Mouse (Mus musculus): Measurements from ENCODE around the gene Nkd2. TPM values are rescaled to one million over a fixed set of nuclear protein-coding genes. Genes with fewer than 3 reads are reported as not detected.

Gene Nkd2
- polyA plus RNA-seq, 2 experiments: 34.8 to 50.3 TPM

DNA sequence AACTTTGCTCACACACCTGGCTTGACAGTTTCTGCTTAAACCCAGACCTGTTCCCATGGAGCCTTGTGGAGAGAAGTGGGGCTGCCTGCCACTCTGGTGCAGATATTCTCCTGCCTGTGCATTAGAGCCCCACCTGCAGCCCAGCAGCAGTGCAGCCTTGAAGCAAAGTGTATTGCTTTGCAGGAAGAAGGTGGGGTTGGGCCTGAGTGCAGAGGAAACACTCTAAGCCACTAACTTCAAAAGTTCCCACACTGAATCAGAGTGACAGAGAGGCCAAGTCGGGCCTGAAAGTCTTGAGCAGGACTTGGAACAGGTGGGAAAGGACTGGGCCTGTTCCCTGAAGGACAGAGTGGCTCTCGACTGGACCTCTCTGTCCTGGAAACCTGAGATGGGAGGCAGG lies 74.8 kb downstream of the Nkd2 start:
- Histone ChIP-seq H3K36me3 (ENCODE audit: control insufficient read depth, insufficient read depth, low read length) (peaks cover 5% of the 10 kb centered on the region), H3K9ac (ENCODE audit: low read depth, low read length, severe bottlenecking) (no peak overlapping the region), H3K27me3 (ENCODE audit: control insufficient read depth, insufficient read depth, low read length) (no peaks in the 10 kb centered on the region), H3K4me2 (replicated peaks; ENCODE audit: low read depth, low read length, severe bottlenecking) (no peak overlapping the region), H3K9me3 (ENCODE audit: control insufficient read depth, low read length) (no peaks in the 10 kb centered on the region), H3K4me1 (ENCODE audit: control insufficient read depth, insufficient read depth, low read length) (peaks cover 18% of the 10 kb centered on the region), H3K27ac (replicated peaks; ENCODE audit: low read depth, low read length) (0 out of 2 replicates have a peak overlapping the region, but pooled peaks have one; percentile 33), H3K4me3 (replicated peaks; ENCODE audit: low read length) (no peak overlapping the region)
- DNase-seq (ENCODE audit: low spot score) (no peak), ATAC-seq (ENCODE audit: low FRiP score, low read depth) (no peak)
- no peak for TF ChIP-seq POLR2A (IDR thresholded peaks at IDR 0.05; ENCODE audit: borderline replicate concordance, extremely low read depth, insufficient read depth, insufficient read length)
- 44% methylated on average over 2 of the region's 2 CpGs for WGBS

DNA sequence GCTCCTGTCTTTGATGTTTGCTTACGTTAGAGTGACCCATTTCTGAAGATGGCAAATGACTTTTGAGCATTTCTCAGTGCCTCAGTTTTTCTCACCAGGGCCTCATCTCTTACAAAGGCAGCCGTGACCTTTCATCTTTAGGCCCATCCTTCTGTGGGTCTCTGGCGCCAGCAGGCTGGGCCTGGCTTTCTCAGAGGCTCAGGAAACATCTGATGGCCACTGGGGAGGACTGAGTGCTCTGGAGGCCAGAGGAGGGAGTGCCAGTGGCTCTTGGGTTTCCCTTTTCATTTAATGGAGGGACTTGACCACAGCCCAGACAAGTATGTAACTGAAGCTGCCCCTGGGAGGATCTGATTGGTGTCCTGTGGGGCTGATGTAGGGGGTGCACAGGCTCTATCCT lies 76.3 kb downstream of the Nkd2 start:
- Histone ChIP-seq H3K9ac (ENCODE audit: low read depth, low read length, severe bottlenecking) (no peak overlapping the region), H3K27ac (replicated peaks; ENCODE audit: low read depth, low read length) (no peak overlapping the region), H3K27me3 (ENCODE audit: control insufficient read depth, insufficient read depth, low read length) (no peaks in the 10 kb centered on the region), H3K36me3 (ENCODE audit: control insufficient read depth, insufficient read depth, low read length) (peaks cover 5% of the 10 kb centered on the region), H3K4me3 (replicated peaks; ENCODE audit: low read length) (no peak overlapping the region), H3K4me2 (replicated peaks; ENCODE audit: low read depth, low read length, severe bottlenecking) (no peak overlapping the region), H3K4me1 (ENCODE audit: control insufficient read depth, insufficient read depth, low read length) (peaks cover 21% of the 10 kb centered on the region), H3K9me3 (ENCODE audit: control insufficient read depth, low read length) (no peaks in the 10 kb centered on the region)
- ATAC-seq (ENCODE audit: low FRiP score, low read depth): no peak
- WGBS: 41% methylated on average over 3 of the region's 3 CpGs
- no peak for DNase-seq (ENCODE audit: low spot score)
- TF ChIP-seq POLR2A (IDR thresholded peaks at IDR 0.05; ENCODE audit: borderline replicate concordance, extremely low read depth, insufficient read depth, insufficient read length): no peak

DNA sequence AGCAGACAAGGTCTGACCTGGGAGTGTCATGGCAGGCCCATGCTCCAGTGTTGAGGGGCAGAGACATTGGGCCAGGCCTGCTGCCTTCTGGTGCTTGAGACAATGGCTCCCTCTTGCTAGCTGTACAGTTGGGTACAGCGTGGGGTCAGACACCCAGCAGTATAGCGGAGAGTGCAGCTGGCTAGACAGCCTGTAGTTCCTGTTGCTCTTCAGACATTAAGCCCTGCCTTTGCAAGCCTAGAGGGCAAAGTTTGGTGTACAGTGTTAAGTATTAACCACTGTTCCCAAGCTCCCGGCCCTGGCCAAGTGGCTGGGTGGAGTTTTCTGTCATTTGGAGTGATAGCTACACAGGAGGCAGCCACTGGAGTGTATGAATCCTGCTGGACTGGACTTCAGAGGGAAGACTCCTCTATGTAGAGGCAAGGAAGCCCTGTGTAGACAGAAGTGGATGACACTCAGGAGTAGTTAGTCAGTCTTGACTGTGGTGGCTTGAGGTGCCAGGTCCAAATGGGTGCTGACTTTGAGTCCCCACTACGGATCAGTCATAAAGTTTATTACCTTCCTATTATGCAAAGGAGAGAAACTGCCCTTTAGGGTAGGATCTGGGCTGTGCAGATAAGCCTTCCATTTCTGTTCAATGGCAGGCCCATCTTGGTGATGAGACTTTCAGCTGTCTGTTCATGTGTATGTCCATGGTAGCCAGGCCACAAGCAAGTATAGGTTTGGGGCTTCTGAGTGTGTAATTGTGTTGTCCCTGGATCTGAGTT lies 77.3 kb downstream of the Nkd2 start:
- no peak for TF ChIP-seq POLR2A (IDR thresholded peaks at IDR 0.05; ENCODE audit: borderline replicate concordance, extremely low read depth, insufficient read depth, insufficient read length)

More for the DNA sequence above, 77.3 kb downstream of the Nkd2 start:
- 57% methylated on average over 4 of the region's 4 CpGs for WGBS
- H3K27me3 ChIP-seq (ENCODE audit: control insufficient read depth, insufficient read depth, low read length): no peaks in the 10 kb centered on the region
- peaks cover 5% of the 10 kb centered on the region for H3K36me3 ChIP-seq (ENCODE audit: control insufficient read depth, insufficient read depth, low read length)
- no peak overlapping the region for H3K4me2 ChIP-seq (replicated peaks; ENCODE audit: low read depth, low read length, severe bottlenecking)
- H3K4me1 ChIP-seq (ENCODE audit: control insufficient read depth, insufficient read depth, low read length): peaks cover 30% of the 10 kb centered on the region
- no peaks in the 10 kb centered on the region for H3K9me3 ChIP-seq (ENCODE audit: control insufficient read depth, low read length)
- no peak overlapping the region for H3K4me3 ChIP-seq (replicated peaks; ENCODE audit: low read length)
- no peak overlapping the region for H3K27ac ChIP-seq (replicated peaks; ENCODE audit: low read depth, low read length)
- ATAC-seq (ENCODE audit: low FRiP score, low read depth) (no peak), DNase-seq (ENCODE audit: low spot score) (no peak)
- H3K9ac ChIP-seq (ENCODE audit: low read depth, low read length, severe bottlenecking): no peak overlapping the region

Other genes starting within 250 kb of the Nkd2 start
- 163 and 203 TPM in 2 replicates for gene Clptm1l, start 243.6 kb downstream of the Nkd2 start, polyA plus RNA-seq (2012; rRNA removed)
- gene Clptm1l, start 243.6 kb downstream of the Nkd2 start, polyA plus RNA-seq (2014; fragmentation: Nextera tagmentation; extraction: Ambion mirVana): 145 and 151 TPM in 2 replicates
- 19.6 and 25.3 TPM in 2 replicates for gene Tert, start 220.7 kb downstream of the Nkd2 start, polyA plus RNA-seq (2012; rRNA removed)
- 3.0 and 5.3 TPM in 2 replicates for gene Tert, start 220.7 kb downstream of the Nkd2 start, polyA plus RNA-seq (2014; fragmentation: Nextera tagmentation; extraction: Ambion mirVana)
- 0.05 and 0.14 TPM in 2 replicates for gene Slc6a18, start 169.6 kb downstream of the Nkd2 start, polyA plus RNA-seq (2012; rRNA removed)
- gene Slc6a18, start 169.6 kb downstream of the Nkd2 start, polyA plus RNA-seq (2014; fragmentation: Nextera tagmentation; extraction: Ambion mirVana): not detected in 2 replicates
- gene Slc6a19, start 142.8 kb downstream of the Nkd2 start, polyA plus RNA-seq (2012; rRNA removed): 0.06 TPM in 1 of 2 replicates, not detected in the other
- not detected in 2 replicates for gene Slc6a19, start 142.8 kb downstream of the Nkd2 start, polyA plus RNA-seq (2014; fragmentation: Nextera tagmentation; extraction: Ambion mirVana)
- gene Slc12a7, start 114.5 kb downstream of the Nkd2 start, polyA plus RNA-seq (2012; rRNA removed): 32.8 and 45.4 TPM in 2 replicates
- 16.5 and 19.7 TPM in 2 replicates for gene Slc12a7, start 114.5 kb downstream of the Nkd2 start, polyA plus RNA-seq (2014; fragmentation: Nextera tagmentation; extraction: Ambion mirVana)
- 16.1 and 20.6 TPM in 2 replicates for gene Trip13, start 90.2 kb upstream of the Nkd2 start, polyA plus RNA-seq (2012; rRNA removed)
- gene Trip13, start 90.2 kb upstream of the Nkd2 start, polyA plus RNA-seq (2014; fragmentation: Nextera tagmentation; extraction: Ambion mirVana): 36.0 and 37.3 TPM in 2 replicates
- gene Brd9, start 90.2 kb upstream of the Nkd2 start, polyA plus RNA-seq (2012; rRNA removed): 85.7 and 87.2 TPM in 2 replicates
- gene Brd9, start 90.2 kb upstream of the Nkd2 start, polyA plus RNA-seq (2014; fragmentation: Nextera tagmentation; extraction: Ambion mirVana): 48.4 and 55.9 TPM in 2 replicates
- not detected in 2 replicates for gene Zdhhc11, start 116.2 kb upstream of the Nkd2 start, polyA plus RNA-seq (2012; rRNA removed)
- gene Zdhhc11, start 116.2 kb upstream of the Nkd2 start, polyA plus RNA-seq (2014; fragmentation: Nextera tagmentation; extraction: Ambion mirVana): not detected in 2 replicates
- 1.8 and 2.2 TPM in 2 replicates for gene Tppp, start 161.8 kb upstream of the Nkd2 start, polyA plus RNA-seq (2012; rRNA removed)
- gene Tppp, start 161.8 kb upstream of the Nkd2 start, polyA plus RNA-seq (2014; fragmentation: Nextera tagmentation; extraction: Ambion mirVana): 1.7 and 2.4 TPM in 2 replicates
- gene Cep72, start 214.7 kb upstream of the Nkd2 start, polyA plus RNA-seq (2012; rRNA removed): 13.6 and 14.3 TPM in 2 replicates
- gene Cep72, start 214.7 kb upstream of the Nkd2 start, polyA plus RNA-seq (2014; fragmentation: Nextera tagmentation; extraction: Ambion mirVana): 11.2 and 13.5 TPM in 2 replicates

All from limb, embryonic 14.5 days (tissue).